ENCODE assay signal across 14 mouse cellular contexts in the genomic region with DNA sequence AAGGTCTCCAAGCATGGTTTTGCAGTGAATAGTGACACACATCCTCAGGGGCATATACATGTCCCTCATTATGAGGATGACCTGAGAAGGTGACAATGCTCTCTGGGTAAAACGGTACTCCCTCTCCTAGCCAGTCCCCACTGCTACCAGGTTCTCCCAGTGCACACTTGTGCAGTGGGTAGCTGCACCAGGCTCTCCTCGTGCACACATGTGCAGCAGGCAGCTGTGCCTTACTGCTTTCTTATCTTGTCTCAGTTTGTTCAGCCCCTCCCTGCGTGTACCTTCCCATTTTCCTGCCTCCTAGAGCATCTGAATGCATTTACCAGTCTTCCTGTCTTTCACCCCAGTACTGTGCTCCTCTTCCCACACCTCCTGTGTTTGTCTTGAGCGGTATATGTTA. TPM values are rescaled to one million over a fixed set of nuclear protein-coding genes. Genes with fewer than 3 reads are reported as not detected.
"Had no signal": no experiment of that assay in that cellular context is flagged by ENCODE, and none has a peak within 500 bp of the region (broad histone marks: within the 10 kb centered on the region; RNA-seq: fewer than 3 reads in every experiment).

No protein-coding gene starts in this region.

- H3K27ac ChIP-seq: liver, embryonic 14.5 days; midbrain, embryonic 10.5 days; midbrain, embryonic 12.5 days; neural tube, embryonic 13.5 days; neural tube, embryonic 15.5 days had no signal

- DNase-seq: lung, adult 2 months; midbrain, embryonic 14.5 days; right cerebral cortex, postnatal 14 days; spleen, adult 18-20 months; thymus, adult 18-20 months; thymus, postnatal 25 days; thymus, postnatal 4 days had no signal

- H3K9ac ChIP-seq: liver, embryonic 14.5 days; midbrain, embryonic 12.5 days; neural tube, embryonic 13.5 days; neural tube, embryonic 15.5 days had no signal

- H3K4me1 ChIP-seq: midbrain, embryonic 12.5 days; neural tube, embryonic 13.5 days; neural tube, embryonic 15.5 days had no signal

- H3K4me2 ChIP-seq: midbrain, embryonic 12.5 days; neural tube, embryonic 13.5 days; neural tube, embryonic 15.5 days had no signal

- H3K27me3 ChIP-seq: midbrain, embryonic 12.5 days; neural tube, embryonic 13.5 days; neural tube, embryonic 15.5 days had no signal

- H3K36me3 ChIP-seq: midbrain, embryonic 10.5 days; midbrain, embryonic 12.5 days; neural tube, embryonic 13.5 days; neural tube, embryonic 15.5 days had no signal

- H3K4me3 ChIP-seq: midbrain, embryonic 10.5 days; midbrain, embryonic 12.5 days; myocyte; neural tube, embryonic 13.5 days; neural tube, embryonic 15.5 days had no signal

- ATAC-seq: midbrain, embryonic 16.5 days had no signal

- H3K9me3 ChIP-seq: midbrain, embryonic 10.5 days; midbrain, embryonic 12.5 days; neural tube, embryonic 13.5 days; neural tube, embryonic 15.5 days had no signal

RNA-seq across cellular contexts. Expression of gene Cds1, which starts 27.7 kb away (rescaled TPM):
- polyA plus RNA-seq: myocyte had no signal
